Mouse (Mus musculus): ENCODE data around the gene Syt5. TPM values are rescaled to one million over a fixed set of nuclear protein-coding genes. Genes with fewer than 3 reads are reported as not detected.
"Not testable (repeated sequence)": the region's sequence is repeated elsewhere in the genome, so short reads cannot be mapped to it uniquely, and the experiment has no call there.

The Syt5 gene
- total RNA-seq, 2 experiments from 2014 or later, result 0.13 TPM; not detected in 1

DNA sequence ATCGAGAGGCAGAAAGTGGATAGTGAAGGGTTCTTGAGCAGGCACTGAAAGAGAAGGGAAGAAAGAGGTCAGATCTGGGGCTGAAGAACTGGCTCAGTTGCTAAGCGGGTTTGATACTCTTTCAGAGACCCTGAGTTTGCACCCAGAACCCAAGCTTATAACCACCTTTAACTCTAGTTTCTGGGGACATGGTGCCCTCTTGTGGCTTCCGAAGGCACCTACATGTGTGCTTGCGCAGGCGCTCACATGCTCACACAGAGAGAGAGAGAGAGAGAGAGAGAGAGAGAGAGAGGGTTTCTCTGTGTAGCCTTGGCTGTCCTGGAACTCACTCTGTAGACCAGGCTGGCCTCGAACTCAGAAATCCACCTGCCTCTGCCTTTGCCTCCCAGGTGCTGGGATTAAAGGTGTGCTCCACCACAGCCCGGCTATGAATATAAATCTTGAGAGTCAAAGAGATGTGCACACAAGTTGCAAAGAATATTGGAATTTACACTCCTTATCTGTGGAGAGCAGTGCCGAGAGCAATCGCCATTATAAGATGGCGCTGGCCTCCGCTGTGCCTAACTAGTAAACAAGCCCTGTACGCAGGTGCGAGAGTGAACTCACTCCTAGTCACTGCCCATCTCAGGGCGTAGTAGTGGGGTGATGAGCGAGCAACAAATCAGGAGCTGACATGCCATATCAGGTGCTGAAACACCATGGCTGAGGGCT is 23.0 kb downstream of the Syt5 start, which contains the start of gene Tnni3:
Gene Tnni3, minus strand, starts transcription at position 18 of the 711 bp plus-strand sequence.
- not testable (repeated sequence) for DNase-seq
- intact Hi-C loops (cut with DNase I; ENCODE audit: low total_unique reads), result loop anchor here (10.0 kb wide), 1 partner anchor 90 kb away; no protein-coding TSS in a partner anchor

DNA sequence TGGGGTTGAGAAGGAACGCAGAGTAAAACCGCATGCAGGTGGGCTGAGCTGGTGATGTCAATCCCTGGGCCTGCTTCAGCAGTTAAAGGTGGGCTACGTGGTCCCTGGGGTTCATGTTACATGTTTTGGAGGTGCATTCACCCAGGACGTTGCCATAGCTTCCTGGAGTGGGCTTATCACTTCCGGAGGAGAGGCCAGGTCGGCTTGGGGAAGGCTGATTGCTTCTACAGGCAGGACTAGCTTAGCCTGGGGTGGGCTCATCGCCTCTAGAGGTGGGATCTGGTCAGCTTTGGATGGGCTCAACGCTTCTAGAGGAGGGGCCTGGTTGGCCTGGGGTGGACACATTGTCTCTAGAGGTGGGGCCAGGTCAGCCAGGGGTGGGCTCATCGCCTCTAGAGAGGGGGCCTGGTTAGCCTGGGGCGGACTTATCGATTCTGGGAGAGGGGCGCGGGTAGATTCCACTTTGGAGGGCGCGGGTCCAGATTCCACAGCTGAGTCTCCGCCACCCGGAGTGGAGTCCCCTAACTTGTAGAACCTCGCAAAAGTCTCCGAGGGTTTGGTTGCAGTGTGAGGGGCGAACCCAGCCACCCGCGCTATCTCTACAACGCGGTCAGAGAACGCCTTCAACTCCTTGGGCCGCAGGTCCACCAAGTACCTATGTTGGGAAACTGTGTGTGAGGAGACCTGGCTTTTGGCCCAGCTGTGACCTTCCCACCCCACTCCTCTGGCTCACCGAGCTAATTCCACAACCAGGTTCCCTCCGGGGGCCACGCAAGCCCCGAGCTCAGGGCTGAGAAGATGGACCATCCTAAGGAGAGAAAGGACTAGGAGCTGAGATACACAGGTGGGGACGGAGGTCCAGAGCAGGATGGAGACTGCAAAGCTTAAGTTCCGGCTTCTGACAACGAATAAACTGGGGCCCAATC is 23.9 kb downstream of the Syt5 start:
- no peak for DNase-seq
- intact Hi-C loops (cut with DNase I; ENCODE audit: low total_unique reads), result loop anchor here (10.0 kb wide), 1 partner anchor 89 kb away; no protein-coding TSS in a partner anchor

DNA sequence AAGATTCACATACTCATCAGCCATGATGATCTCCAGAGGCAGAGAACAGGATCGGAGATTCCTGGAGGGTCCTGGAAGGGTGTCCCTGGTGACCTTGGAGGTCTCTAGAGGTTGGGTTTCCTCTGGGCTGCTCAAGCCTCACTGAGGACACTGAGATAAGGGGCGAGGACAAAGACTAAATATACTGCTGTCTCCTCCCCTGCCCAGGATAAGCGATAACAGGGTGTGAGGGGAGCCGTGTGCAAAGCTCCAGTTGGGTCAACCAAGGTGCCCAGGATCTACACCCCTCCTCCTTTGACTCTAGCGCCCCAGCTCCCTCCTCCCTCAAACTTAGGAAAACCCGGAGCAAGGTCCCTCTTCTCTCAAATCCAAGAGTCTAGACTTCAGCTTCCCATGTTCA is 25.0 kb downstream of the Syt5 start:
- DNase-seq, result no peak
- intact Hi-C loops (cut with DNase I; ENCODE audit: low total_unique reads), result loop anchor here (10.0 kb wide), 1 partner anchor 87 kb away; no protein-coding TSS in a partner anchor

DNA sequence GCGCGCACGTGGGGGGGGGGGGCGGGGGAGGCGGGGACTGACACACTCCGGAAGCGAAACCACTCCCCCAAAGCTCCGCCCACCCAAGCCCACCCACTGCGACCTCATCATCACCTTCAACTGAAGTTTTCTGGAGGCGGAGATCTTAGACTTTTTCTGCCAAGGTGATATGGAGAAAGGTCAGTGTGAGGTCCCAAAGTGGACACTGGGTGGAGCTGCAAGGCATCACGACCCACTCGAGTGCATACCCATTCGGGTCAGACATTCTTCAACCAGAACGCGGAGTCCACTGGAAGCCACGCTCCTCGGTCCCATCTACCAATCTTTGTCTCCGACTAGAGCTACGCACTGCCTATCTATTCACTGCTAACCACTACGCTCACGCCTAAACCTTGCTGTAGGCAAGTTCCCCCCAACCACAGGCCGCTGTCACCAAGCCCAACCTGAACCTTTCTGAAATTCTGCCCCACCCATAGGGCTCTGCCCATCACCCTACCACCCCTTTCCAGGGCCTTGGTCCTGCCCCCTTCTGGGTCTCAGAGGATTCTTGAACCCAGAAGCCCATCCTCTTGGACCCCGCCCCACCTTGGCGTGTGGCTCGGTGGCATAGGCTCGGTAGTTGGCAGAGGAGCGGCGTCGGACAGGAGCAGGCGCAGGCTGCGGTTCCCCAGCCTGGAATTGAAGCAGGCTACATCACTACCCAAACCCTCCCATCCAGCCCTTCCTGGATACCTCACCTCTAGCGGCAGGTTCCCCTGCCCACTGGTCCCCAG is 25.9 kb downstream of the Syt5 start:
- DNase-seq, result no peak
- intact Hi-C loops (cut with DNase I; ENCODE audit: low total_unique reads), result loop anchor here (10.0 kb wide), 1 partner anchor 87 kb away; no protein-coding TSS in a partner anchor

DNA sequence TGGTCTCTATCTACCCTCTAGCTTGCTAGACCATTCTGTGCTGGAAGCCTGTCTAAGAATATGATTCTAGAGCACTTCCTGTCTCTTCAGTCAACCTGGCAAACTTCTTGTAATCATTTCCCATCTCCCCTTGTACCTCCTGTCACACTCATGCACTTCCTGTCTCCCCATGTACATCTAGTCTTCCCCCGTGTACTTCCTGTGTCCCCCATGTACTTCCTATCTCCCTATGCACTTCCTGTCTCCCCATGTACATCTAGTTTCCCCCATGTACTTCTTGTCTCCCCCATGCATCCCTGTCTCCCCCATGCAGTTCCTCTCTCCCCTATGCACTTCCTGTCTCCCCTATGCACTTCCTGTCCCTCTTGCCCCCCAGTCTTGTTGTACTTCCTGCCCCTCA is 28.9 kb downstream of the Syt5 start:
- no peak for DNase-seq
- intact Hi-C loops (cut with DNase I; ENCODE audit: low total_unique reads), result no loop called here

DNA sequence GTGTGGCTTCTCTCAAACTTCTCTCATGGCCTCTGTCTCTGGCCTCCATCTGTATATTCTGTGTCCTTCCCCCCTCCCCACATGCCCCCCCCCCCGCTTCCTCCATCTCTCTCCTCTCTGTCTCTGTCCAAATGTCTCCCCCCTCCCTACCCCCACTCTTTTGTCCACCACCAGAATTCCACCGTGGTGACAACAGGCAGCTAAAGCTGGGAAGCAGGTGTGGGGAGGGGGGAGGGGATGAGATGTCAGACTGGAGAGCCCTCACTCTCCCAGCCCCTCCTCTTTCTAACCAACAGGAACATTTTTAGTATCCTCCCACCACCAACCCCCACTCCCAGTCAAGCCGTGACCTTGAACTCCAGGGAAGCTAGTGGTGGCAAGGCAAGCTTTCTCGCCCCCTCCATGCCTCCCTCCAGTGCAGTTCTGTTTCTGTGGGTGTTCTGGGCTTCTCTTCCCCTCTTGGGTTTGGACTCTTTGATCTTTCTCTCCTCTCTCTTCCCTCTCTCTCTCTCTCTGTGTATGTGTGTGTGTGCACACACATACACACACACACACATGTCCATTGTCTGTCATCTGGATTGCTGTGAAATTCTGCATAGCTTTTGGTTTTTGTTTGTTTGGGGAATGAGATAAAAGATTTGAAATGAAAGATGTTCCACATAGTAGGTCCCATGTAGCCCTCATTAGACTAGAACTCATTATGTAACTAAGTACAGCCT is 30.9 kb downstream of the Syt5 start, which contains the start of gene Tnnt1:
Gene Tnnt1, minus strand, starts transcription at position 51 of the 719 bp plus-strand sequence.
- DNase-seq, result no peak
- intact Hi-C loops (cut with DNase I; ENCODE audit: low total_unique reads), result no loop called here

DNA sequence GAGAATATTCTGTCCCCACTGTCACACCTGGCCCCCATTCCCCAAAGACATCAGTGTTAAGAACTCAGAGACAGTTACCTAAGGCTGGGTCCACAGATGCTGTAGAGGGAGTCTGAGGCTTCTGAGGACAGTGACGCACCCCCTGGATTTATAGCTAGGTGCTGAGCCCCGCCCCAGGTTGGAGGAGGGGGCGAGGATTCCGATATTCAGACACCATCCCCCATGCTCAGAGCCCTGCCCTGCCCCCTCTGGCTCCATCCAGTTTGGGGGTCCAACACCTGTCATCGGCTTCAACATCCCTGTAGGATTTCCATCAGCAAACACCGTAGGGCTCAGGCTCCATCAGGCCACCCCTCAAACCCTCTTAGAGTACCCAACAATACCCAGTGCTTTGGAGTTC is 31.5 kb downstream of the Syt5 start:
- intact Hi-C loops (cut with DNase I; ENCODE audit: low total_unique reads), result no loop called here
- no peak for DNase-seq

DNA sequence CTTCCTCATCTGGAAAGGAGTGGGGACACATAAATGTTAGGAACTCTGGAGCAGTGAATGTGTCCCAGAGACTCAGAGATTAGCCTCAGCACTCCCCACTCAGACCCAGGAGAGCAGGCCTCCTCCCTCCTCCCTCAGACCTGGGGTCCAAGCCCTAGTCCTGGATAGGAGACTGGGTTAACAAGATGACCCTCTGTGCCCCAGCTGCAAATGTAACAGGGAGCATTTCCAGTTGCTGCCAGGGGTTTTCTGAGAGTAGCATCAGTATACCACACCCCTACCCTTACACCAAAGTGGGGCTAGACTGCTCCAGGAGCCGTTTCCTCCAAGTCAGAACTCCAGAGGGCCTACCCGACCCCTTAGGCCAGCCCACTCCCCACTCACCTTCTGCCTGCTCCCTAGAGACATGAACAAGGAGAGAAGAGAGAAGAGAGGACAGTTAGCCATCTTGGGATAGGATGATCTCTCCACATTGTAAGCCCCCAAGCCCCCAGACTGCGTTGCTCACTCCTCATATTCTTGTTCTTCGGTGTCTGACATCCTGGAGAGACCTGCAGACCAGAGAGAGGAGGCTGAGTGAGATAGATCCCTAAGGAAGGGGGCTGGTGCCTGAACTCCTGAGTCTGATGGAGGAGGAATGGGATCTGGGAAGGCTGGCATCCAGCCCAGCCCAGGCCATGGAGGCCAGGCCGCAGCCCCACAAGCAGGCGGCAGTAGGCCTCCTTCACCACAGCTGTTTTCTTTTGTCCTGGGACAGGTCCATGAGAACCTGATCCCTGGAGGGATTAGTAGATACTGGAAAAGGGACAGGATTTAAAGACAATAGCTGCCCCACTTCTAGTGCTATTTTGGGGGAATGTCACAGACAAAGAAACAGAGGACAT is 33.3 kb downstream of the Syt5 start:
- DNase-seq, result peak; percentile 49
- intact Hi-C loops (cut with DNase I; ENCODE audit: low total_unique reads), result no loop called here

DNA sequence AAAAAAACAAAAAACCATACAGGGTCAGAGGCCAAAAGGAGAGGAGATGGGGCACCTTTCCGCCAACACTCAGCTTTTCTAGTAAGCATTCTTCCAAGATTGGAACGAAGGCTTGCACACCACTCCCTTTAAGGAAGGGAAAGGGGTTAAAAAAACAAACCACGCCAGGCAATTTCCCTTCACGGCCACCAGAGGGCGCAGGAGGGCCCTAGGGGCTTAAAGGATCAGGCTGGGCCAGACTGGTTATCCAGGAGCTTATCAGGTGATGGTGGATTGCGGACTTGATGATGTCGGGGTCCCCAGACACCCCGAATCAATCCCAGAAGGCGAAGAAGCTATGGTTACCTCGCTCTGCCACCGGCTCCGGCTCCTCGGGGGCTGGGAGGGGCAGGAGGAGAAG is 34.1 kb downstream of the Syt5 start:
- DNase-seq, result no peak
- intact Hi-C loops (cut with DNase I; ENCODE audit: low total_unique reads), result no loop called here

DNA sequence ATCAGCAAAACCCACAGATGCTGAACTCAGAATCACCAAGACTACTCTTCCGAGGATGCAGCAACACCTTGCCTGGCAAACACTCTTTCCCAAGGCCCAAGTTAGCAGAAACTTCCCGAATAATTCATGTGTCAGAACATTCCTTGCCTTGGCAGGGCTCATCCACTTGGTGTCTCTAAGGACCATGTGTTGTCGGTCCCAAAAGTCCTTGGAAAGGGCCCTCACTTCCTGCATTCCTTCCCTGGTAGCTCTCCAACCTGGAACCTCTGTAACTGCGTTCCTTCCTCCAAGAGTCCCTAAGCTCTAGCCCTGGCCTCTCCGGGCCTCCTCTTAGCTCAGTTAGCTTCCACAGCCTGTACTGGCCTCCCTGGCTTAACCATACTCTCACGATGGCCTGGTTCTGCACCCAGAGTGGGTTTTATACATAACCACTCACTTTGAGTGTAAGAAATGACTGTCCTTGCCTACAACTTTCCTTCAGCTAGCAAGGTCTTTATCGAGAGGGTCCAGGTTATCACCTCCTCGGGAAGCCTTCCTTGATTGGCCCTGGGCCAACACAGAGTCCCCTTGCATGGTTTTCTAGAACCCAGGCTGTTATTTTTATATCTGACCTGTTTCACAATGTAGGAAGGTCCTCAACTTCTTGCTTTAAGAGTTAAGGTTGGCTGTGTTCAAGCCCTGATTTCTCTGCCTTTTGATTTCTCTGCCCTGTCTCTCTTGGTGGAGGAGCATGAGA is 35.7 kb downstream of the Syt5 start:
- DNase-seq, result no peak
- intact Hi-C loops (cut with DNase I; ENCODE audit: low total_unique reads), result no loop called here

DNA sequence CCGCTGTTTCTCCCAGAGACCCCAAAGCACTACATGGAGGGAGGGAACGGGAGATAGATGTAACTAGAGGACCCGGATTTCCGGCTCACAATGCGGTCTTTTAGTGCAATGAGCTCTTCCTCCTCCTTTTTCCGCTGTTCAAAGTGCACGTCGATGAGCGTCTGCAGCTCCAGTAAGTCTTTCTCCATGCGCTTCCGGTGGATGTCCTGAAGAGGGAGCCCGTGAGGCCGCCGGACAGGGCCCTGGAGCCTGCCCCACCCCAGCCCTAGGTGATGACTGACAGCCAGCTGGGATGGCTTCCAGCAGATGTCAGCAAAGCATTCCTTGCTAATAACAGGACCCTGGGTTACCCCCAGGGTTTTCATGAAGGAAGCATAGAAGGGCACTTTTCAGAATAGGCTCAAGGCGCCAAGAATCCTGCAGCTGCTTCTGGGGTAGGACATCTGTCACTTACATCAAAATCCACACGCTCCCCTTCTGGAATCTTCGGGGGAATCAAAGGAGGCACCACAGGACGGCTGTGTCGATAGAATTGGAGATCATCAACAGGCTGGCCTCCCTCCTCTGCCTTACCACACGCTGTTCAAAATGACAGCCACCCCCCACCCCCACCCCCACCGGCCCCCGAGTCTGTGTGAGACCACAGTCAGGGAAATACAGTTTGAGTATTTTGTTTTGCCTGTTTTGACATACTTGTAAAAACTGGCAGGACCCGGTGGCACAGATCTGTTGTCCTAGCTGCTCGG is 37.3 kb downstream of the Syt5 start:
- intact Hi-C loops (cut with DNase I; ENCODE audit: low total_unique reads), result no loop called here
- DNase-seq, result peak; percentile 74

DNA sequence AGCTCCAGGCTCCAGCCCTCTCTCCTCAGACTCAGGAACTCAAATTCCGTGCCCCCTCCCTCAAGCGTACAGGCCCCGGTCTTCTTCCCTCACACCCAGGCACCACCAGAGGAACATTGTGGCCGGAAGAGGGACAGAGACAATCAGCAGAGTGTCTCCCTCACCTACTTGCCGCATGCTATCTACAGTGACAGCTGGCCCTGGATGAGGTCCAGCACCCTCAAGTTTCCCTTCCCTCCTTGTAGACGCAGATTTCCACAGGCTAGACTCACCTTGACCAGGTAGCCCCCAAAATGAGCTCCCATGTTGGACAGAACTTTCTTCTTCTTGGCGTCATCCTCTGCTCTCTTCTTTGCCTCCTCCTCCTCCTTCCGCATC is 38.6 kb downstream of the Syt5 start:
- intact Hi-C loops (cut with DNase I; ENCODE audit: low total_unique reads), result no loop called here

DNA sequence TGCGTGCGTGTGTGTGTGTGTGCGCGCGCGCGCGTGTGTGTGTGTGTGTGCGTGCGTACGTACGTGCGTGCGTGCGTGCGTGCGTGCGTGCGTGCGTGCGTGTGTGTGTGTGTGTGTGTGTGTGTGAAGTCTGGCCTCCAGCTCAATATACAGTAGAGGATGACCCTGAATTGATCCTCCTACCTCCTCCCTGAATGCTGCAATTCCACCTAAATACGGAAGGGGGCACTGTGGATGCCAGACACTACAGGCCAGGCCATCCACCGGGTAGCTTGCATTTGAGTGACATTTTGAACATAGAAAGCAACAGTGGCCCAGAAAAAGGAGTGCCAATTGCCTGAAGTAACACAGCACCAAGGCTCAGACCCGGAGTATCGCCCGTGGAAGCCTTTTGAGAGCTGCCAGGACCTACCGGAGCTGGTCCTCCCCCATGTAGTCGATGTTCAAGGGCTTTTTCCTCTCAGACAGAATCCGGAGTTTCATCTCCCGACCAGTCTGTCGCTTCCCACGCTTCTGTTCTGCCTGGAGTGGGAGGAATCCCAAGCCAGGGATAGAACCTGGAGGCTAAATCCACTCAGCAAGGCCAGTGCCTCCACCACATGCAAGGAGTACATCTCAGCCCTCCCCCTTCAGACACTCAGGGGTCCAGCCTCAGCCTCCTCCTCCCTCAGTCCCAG is 39.1 kb downstream of the Syt5 start:
- intact Hi-C loops (cut with DNase I; ENCODE audit: low total_unique reads), result no loop called here
- DNase-seq, result no peak

More for the DNA sequence above, 38.6 kb downstream of the Syt5 start:
- DNase-seq, result no peak

DNA sequence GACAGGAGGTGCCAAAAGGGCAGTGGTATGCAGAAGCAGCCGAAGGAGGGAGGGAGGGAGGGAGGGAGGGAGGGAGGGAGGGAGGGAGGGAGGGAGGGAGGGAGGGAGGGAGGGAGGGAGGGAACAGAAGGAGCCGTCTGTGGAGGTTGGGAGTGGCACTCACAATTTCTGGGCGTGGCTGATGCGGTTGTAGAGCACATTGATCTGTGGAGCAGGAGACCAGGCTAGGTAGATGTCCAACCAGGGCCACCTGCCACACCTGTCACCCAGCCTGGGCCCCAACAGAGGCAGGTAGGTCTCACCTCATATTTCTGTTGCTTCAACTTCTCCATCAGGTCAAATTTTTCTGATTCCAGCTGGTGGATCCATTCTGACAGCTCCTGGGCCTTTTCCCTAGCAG is 40.1 kb downstream of the Syt5 start:
- intact Hi-C loops (cut with DNase I; ENCODE audit: low total_unique reads), result no loop called here
- DNase-seq, result no peak

DNA sequence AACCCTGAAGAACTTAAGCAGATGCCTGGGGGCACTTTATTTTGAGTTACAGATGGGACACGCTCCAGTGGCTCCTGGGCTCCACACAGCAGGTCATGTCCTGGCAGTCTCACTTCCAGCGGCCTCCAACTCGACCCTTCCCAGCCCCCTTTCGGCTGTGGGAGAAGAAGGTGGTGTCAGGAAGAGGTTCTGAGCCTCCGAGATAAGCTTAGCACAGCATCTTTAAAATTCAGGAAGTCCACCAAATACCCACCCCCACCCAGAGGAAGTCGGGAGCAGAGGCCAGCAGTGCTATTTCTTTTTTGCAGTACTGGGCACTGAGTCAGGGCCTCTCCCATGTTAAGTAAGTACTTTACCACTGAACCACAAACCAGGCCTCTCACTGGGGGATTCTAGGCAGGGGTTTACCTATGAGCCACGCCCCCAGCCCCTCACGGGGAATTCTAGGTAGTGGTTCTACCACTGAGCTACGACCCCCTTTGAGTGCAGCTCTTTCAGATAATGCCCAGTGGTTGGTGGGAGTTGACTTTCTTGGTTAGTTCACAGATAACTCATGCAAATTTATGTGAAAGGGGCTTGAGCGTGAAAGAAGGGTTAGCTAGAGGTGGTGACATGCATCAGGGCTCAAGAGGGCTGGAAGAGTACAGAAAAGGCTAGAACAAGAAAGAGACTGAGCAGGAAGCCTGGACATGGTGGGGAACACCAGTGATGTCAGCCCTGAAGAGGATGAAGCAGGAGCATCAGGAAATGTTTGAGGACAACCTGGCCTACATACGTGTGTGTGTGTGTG is 42.5 kb downstream of the Syt5 start:
- intact Hi-C loops (cut with DNase I; ENCODE audit: low total_unique reads), result no loop called here
- no peak for DNase-seq

Measured in gastrocnemius, postnatal 14 days (tissue).